Mouse (Mus musculus) frontal cortex, adult (tissue): ENCODE measurements around the gene Garem2.

Experiments used
- ATAC-seq: cut with Nextera tagmentation; 2 replicates; pipeline ENCODE4 v1.9.2; 2017; ENCODE audit warnings: mild to moderate bottlenecking, moderate library complexity, mixed read lengths; ENCODE audit not compliant: low TSS enrichment

Garem2 gene

GRCm38 (mm10) chr5:30153222-30153621 lies 48.3 kb downstream of the Garem2 start:
- no peak for ATAC-seq

DNA sequence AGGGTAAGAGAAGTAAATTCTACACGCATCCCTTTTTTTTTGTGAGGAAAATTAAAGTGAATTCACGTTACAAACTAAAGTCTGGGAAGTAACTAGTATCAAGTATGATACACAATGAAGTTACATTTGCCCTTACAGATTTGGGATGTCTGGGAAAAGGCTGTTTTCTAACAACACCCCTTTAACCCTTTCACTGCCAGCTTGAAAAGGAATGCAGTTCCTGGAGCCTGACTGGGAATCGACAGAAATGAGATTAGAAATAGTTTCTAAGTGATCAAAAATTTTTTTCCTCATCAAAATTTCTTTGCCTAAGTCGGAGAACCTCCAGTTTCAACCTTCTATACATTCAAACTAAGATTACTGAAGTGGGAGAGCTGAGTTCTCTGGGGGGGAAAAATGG lies 49.1 kb downstream of the Garem2 start:
- no peak for ATAC-seq

GRCm38 (mm10) chr5:30154474-30155394 lies 49.8 kb downstream of the Garem2 start, which contains the start of the genes Hadha and Hadhb:
Gene Hadha (minus strand): TSS chr5:30155162.
Gene Hadhb (plus strand): TSS chr5:30155248.
- ATAC-seq = peak; percentile 93

DNA sequence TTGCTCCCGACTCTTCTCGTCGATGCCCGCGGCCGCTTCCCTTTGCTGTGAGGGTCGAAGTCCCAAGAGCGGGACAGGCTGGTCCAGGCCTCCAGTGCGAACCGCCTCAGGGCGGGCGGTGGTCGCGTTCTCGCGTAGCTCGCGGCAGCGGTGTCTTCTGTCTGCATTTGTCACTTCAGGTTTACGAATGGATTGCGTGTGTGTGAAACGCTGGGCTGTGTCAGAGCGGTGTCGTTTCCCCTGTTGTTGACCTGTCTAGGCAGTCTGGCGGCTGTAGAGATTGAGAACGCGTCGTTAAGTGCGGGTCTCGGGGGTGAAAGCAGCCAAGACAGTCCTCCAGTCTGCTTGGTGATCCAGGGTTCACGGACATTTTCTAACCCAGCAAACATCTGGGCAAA lies 50.4 kb downstream of the Garem2 start:
- ATAC-seq = peak; percentile 26

- no peak for ATAC-seq
Measured at GRCm38 (mm10) chr5:30155821-30156629, 51.1 kb downstream of the Garem2 start.

DNA sequence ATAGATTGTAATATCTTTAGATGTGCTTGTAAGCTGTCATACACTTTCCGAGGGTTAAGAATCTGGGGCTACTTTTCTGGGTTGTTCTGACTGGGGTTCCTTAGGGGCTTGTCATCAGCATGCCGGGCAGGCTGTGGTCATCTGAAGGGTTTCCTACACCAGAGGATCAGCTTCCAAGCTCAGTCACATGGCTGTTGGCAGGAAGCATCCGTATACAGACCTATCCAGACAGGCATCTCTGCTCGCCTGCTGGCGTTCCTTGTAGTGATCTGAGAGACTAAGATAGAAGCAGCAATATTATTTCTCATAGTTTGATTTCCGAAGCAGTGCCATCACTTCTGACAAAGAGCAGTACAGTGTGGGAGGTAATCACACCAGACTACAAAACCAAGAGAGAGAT lies 54.6 kb downstream of the Garem2 start:
- no peak for ATAC-seq

- ATAC-seq = no peak
Measured at GRCm38 (mm10) chr5:30161836-30162235, 56.9 kb downstream of the Garem2 start.

- no peak for ATAC-seq
Measured at GRCm38 (mm10) chr5:30162339-30162738, 57.4 kb downstream of the Garem2 start.

DNA sequence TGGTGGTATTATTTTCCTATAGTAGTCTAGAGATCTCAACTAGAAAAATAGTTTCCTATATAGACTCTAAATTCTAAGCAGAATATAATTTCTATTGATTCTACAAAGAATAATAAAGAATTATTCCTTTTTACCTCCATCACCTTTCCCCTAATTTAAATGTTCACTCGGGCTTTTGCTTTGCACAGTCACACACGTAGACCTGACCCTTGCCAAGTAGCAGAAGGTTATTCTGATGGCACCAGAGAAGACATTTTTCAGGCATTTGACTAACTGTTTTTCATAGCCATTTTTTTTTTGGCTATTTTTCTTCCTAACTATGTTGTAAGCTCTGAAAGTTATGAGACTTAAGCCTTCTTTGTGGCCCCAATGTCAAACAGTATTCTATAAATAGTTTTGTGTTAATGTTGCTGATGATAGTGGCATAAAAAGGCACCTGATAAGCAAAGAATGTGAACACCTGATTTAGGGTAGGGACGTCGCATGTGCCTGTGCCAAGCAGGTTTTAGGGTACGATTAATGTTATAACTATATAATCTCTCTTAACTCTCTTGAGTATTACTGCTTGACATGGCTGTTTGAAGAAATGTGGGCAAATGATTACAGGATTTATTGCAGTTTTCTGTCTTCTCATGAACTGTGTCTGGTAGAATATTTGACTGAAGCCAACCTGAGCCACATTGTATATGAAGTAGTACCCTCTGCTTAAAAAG lies 60.4 kb downstream of the Garem2 start:
- no peak for ATAC-seq
